Mouse (Mus musculus) right cerebral cortex, postnatal 10 days (tissue): ENCODE results near the gene Spsb4.
A peak's percentile ranks its signal among the peaks of the same experiment; 100 is the strongest.

ENCODE experiments used
- DNase-seq, 2 experiments: peaks; one replicate each; pipeline ENCODE4 v3.0.0; 2021; ENCODE audit warnings: low spot score in 2 of 2

The Spsb4 gene

DNA sequence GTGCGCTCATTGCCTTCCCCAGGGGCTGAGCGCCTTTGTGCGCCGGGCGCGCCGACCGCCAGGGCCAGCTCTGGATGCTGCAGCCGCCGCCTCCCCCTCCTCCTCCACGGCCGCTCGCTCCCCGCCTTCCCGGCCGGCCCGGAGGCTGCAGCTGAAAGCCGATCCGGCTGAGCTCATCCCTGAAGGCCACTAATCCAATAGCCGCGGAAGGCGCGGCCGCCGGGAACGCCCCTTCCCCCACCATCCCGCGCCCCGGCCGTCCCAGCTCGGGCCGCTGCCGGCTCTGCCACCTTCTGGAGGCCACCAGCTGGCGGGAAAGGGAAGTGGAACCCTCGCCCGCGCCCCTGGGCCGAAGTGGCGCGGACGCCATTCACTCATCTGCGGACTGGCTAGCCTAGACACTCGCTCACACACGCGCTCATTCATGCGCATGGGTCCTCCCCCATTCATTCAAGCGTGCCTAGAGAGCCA lies at the start of gene Spsb4:
Spsb4 (minus strand) TSS at position 167 of the 471 bp plus-strand sequence.
- peak; percentile 86 to 89 for DNase-seq

DNA sequence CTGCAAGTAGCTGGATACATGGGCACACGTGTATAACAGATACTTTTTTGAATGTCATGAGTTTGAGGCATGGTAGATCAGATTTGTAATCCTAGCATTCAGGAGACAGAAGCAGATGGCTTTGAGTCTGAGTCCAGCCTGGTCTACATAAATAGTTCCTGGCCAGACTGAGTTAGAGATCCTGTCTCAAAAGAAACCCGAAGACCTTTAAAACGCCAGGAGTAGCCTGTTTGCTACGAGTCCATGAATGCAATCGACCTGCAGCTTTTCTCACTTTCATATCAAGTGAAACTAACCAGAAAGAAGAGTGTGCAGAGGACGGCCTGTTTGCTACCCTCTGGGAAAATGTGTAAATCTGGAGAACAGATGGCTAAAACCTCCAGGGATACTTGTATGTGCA lies 49.1 kb upstream of the Spsb4 start:
- no peak for DNase-seq

DNA sequence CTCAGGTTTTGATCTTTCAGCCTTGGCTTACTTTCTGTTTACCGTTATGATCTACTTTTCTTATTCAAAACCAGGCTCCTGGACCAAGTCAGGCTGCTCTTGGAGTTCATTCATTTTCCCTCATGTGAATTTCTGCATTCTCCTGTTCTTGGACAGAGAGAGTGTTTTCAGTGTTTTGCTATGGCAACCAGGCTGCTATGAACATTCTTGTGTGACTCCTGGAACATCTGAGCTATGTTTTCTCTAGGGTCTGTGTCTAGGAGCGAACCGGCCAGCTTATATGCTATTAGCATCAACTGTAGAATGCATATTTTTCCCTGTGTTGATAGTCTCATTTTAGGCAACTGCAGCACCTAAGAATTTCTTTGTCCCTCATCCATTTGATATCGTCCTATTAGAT lies 47.2 kb upstream of the Spsb4 start:
- no peak for DNase-seq

DNA sequence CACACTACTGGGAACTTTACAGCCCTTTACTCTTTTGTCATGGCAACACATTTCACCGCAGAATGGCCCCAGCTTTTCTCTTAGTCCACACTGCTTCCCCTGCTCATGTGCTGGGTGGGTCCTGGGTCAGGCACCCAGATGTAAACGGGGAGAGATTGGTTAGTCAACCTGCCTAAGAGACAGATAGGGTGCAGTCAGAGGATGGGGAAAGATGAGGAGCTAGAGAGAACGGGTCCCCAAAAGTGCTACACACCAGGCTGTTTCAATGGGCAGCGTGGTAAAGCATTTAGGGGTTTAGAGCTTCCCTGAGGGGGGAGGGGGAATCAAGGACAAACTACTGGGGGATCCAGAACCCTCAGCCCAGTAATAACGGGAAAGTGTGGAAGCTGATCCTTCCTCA lies 46.6 kb upstream of the Spsb4 start:
- DNase-seq = no peak

DNA sequence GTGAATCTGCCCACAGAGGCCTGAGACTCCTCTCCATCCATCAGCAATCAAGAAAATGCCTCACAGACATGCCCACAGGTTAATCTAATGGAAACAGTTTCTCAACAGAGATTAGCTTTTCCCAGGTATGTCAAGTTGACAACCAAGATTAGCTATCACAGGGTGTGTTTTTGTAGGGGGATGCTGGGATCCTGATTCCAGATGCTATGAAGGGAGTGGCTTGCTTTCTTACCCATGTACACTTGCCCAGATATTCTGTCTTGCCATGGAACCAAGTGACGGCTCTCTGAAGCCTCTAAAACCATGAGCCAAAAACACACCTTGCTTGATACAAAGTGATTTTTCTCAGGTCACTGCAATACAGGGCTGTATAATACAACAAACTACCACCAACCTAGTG lies 45.5 kb upstream of the Spsb4 start:
- no peak for DNase-seq

- no peak for DNase-seq
Observed at GRCm38 (mm10) chr9:97061696-97062095, 43.1 kb upstream of the Spsb4 start.

DNA sequence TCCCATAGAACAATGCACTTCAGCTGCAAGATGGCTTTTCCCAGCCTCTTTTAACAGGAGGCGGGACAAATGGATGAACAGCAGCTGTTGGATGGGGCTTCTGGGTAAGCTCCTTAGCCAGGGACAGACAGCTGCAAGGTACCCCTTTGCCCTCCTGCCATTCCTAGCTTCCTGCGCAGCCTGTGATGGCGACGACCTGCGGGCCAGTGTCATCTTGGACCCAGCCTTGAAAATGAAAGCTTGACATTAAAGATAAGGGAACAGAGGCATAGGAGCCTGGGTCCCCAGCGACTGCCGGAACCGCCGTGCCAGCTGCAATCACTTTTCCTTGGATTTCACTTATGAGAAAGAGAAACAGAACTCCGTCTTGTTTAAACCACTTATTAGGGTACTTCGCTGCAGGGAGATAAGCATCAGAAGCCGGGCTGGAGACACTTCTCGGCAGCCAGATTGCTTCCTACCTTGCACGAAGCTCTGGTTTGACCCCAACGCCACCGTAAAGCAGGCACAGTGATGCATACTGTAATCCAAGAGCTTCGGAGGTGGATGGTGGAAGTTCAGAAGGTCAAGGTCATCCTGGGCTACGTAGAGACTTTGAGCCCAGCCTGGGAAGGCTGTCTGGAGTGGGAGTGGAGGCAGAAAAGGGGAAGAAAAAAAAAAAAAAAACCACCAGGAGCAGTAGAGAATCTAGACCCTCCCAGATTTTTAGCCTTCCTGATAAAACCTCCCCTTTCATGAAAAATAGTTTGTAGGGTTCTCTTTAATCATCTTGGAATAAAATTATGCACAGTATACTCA lies 38.1 kb upstream of the Spsb4 start:
- no peak for DNase-seq

DNA sequence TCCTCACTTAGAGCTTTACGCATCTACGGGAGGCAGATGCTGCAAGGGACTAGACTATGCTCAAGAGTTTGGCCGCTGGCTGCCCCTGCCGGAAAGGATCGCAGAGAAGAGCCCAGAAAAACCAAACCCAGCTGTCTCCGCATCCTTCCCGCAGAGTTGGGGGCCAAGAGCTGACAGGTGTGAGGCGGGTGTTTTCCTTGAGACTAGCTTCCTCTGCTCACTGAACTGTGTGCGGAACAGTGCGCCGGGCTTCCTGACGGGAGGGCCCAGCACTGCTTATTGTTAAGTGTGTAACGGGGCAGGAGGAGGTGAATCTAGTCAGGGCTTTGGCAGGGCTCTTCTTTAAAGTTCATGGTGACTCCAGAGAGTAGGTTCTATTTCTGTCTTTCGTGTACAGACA lies 37.3 kb upstream of the Spsb4 start:
- DNase-seq = no peak

- no peak for DNase-seq
Observed at GRCm38 (mm10) chr9:97051176-97051575, 32.5 kb upstream of the Spsb4 start.

DNA sequence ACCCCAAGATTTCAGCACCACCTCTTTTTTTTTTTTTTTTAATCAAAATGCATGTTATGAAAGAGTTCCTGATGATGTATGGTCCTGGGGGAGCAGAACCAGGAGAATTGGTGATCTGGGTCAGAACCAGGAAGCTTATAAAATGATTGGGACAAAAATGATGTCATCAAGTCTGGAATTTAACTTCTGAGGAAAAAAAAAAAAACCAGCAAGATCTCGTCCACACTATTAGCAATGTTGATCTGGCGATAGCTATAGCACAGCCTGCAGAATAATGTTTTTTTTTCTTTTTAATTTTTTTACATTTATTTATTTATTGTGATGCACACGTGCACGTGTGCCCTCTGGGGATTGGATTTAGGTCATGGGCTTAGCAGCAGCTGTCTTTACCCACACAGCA lies 27.6 kb upstream of the Spsb4 start:
- no peak for DNase-seq

DNA sequence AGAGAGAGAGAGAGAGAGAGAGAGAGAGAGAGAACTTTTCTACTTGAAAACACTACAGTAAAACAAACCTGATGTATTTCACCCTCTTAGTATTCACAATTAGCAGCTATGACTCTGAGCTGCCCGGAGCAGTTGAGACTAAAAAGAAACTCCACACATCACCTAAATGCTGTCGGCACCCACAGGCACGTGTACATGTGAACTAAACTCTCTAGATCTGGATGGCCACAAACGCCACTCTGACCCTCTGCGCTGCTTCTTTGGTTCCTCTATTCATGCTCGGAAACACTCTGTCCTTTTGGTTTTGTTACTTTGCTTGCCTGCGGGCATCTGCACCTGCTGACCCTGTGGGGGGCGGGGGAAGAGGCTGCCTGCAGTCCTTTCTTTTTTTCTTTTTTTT lies 23.0 kb upstream of the Spsb4 start:
- DNase-seq = no peak

DNA sequence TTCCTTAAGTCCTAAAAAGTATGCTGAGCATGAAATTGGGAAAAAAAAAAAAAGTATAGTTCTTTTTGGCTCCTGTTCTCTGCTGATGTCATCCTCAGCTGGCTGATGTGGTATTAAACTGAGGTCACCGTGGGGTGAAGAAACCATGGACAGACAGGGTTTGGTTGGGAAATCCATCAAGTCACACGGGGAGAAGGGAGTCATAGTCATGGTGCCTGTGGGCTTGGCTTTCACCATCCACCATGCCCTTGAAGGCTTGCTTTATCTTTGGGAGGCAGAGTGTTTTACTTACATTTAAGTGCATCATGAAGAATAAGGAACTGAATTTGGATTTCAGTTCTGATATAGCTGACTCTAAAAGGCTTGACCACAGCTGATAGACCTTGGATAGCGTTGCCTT lies 19.4 kb upstream of the Spsb4 start:
- DNase-seq = no peak

DNA sequence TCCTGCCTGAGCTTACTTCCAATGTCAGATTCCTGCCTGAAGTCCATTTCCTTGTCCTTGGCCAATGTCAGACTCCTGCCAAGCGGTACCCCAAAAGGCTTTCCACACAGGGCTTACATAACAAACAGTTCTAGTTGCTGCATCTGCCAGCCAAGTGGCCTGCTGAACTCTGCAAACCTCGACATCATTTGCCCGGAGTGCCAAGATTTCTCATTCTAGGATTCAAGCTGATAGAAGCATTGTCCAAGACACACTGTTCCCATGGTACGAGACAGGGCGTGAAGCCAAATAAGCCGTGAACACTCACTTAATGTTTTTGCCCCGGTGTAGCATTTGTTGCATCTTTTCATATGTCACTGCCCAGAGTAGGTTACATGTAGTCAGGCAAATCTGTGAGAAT lies 18.0 kb upstream of the Spsb4 start:
- no peak for DNase-seq

GRCm38 (mm10) chr9:97027361-97027760 lies 8.7 kb upstream of the Spsb4 start:
- DNase-seq = no peak

DNA sequence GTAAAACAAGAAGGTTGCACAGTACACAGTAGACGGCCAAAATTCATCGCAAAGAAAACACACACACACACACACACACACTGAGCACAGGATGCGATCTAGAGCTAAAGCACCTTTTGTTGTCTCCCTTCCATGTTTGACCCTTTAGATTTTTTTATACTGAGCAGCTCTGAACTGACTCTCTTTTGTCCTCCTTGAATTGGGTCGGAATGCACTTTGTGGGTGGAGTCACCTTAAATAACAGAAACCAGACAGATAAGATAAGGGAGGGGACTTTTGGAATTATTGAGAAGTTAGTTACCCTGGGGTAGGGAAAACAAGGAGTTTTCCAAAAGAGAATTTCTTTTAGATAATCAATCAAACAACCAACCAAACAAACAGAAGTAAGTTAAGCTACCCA lies 7.4 kb upstream of the Spsb4 start:
- DNase-seq = no peak

- no peak for DNase-seq
Observed at GRCm38 (mm10) chr9:97024451-97024850, 5.8 kb upstream of the Spsb4 start.

DNA sequence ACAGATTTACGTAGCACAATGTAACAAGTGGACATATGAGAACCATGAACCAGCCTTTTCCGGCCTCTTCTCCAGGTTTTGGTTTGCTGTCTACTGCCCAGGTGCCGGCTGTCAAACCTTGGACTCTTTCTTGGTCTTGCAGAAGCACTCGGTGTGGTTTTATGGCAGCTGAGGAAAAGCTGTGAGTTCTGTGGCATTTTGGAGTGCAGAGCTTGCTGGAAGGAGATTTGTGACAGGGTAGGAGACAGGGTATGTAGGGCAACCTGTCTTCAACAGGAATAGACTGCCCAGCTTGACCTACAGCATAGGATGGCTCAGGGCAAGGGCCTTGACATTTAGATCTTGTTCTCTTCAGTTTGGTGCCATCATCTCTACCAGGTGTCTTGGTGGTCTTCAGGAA lies 4.3 kb upstream of the Spsb4 start:
- DNase-seq = no peak

DNA sequence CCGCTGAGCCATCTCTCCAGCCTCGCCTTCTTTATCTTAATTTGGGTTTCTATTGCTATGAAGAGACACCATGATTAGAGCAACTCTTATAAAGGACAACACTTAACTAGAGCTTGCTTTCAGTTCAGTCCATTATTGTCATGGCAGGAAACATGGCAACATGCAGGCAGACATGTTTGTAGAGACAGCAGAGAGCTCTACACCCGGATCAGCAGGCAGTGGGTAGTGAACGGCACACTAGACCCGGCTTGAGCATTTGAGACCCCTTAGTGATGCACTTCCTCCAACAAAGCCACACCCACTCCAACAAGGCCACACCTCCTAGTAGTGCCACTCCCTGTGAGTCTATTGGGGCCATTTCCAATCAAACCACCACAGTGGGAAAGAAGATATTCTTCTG lies 3.7 kb upstream of the Spsb4 start:
- DNase-seq = no peak

GRCm38 (mm10) chr9:97020152-97020551 lies 1.5 kb upstream of the Spsb4 start:
- DNase-seq = no peak

- DNase-seq = no peak
Observed at GRCm38 (mm10) chr9:97019686-97020085, 1.0 kb upstream of the Spsb4 start.

DNA sequence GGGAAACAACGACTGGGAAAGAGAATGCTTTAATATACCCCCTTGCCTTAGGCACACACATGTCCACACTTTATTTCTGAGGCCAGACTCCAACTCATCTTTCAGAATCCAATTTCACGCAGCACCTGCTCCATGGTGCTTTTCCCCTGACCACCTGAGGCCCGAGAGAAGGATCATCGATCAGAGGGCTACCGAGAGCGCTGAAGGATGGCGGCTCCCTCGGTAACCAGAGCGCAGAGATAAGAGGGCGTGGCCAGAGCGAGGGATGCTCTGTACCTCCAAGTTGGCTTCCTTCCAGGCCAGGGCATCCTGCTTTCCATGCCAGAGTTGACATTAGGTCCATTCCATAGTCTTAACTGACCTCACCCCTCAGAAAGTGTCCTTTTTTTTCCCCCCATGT lies 588 bp upstream of the Spsb4 start:
- DNase-seq = peak in 1 of 2 experiments; percentile 30

DNA sequence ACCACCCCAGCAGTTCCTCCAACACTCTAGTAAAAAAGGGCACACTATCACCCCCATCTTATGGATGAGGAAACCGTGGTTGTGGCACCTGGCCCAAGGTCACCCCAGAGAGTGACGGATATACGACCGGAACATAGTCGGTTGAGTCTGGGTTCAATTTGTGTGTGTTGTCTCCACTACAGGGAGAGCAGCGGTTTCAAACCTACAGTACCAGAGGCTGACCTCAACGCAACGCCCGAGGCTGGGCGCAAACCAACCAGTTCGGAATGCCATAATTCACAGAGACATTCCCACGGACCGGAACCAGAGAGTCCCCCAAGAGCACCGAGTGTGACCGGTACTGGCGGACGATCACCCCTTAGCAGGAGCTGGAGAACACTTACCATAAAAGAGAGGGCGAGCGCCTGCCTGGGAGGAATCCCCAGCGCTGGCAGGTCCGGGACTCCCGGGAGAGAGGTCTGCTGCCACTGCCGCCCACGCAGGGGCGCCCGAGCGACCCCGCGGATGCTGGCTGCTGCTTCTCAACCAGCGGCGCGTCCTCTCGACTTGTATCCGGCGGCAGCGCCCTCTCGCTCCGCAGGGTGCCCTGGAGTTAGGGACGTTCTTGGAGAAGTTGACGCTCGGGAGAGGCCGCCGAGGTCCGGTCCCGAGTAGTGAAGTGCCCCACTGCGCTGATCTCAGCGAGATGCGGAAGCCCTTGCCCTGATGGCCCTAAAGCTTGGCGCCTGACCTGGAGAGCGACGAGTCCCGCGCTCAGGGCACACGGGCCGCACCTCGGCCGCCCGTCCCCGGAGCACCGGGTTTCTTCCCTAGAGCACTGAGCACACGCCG lies 617 bp downstream of the Spsb4 start:
- DNase-seq = peak; percentile 87
